In genomic region chr12:24580452-24580851, GRCm38 (mm10) we compare ENCODE assay signal across 19 mouse cellular contexts.
"Had no signal": no experiment of that assay in that cellular context is flagged by ENCODE, and none has a peak within 500 bp of the region (broad histone marks: within the 10 kb centered on the region; RNA-seq: fewer than 3 reads in every experiment).

No protein-coding gene starts in this region.

- H3K9me3 ChIP-seq: lung, embryonic 15.5 days; megakaryocyte, embryonic 14.5 days; midbrain, embryonic 13.5 days; midbrain, embryonic 15.5 days; neural tube, embryonic 12.5 days; stomach, embryonic 15.5 days had no signal

- DNase-seq: lung, adult 2 months; lung, postnatal 14 days; lung, postnatal 36 days; right cerebral cortex, postnatal 25 days; right cerebral cortex, postnatal 4 days; spleen, adult 18-20 months; thymus, adult 2 months; thymus, postnatal 25 days; thymus, postnatal 4 days had no signal

- H3K27me3 ChIP-seq: lung, embryonic 15.5 days; megakaryocyte, embryonic 14.5 days; midbrain, embryonic 13.5 days; midbrain, embryonic 15.5 days; neural tube, embryonic 12.5 days; stomach, embryonic 15.5 days had no signal

- H3K4me1 ChIP-seq: lung, embryonic 15.5 days; megakaryocyte, embryonic 14.5 days; midbrain, embryonic 15.5 days; neural tube, embryonic 12.5 days; stomach, embryonic 15.5 days had no signal

- H3K4me3 ChIP-seq: lung, embryonic 15.5 days; megakaryocyte, embryonic 14.5 days; midbrain, embryonic 13.5 days; midbrain, embryonic 15.5 days; neural tube, embryonic 12.5 days; stomach, embryonic 15.5 days had no signal

- H3K4me2 ChIP-seq: lung, embryonic 15.5 days; midbrain, embryonic 11.5 days; midbrain, embryonic 13.5 days; midbrain, embryonic 15.5 days; neural tube, embryonic 12.5 days; stomach, embryonic 15.5 days had no signal

- ATAC-seq: lung, postnatal 0 days; midbrain, embryonic 15.5 days had no signal

- H3K36me3 ChIP-seq: lung, embryonic 15.5 days; midbrain, embryonic 13.5 days; midbrain, embryonic 15.5 days; neural tube, embryonic 12.5 days; stomach, embryonic 15.5 days had no signal

- H3K9ac ChIP-seq: lung, embryonic 15.5 days; midbrain, embryonic 13.5 days; midbrain, embryonic 15.5 days; neural tube, embryonic 12.5 days; stomach, embryonic 15.5 days had no signal

- H3K27ac ChIP-seq: lung, embryonic 15.5 days; macrophage; midbrain, embryonic 13.5 days; midbrain, embryonic 15.5 days; neural tube, embryonic 12.5 days; stomach, embryonic 15.5 days; stomach, postnatal 0 days had no signal
